Mouse (Mus musculus) CD4-positive, CD25-positive, alpha-beta regulatory T cell, adult 4 months (primary cell): ENCODE measurements around the gene Astn1. TPM values are rescaled to one million over a fixed set of nuclear protein-coding genes. Genes with fewer than 3 reads are reported as not detected.

Source experiments
- ATAC-seq: one replicate; pipeline ENCODE4 v1.8.0; 2017
- polyA plus RNA-seq, 2 experiments: library from polyadenylated mRNA; unstranded; fragments of 100-300 nt; shearing (Covaris generic); gene quantifications; one replicate each; pipeline ENCODE4 v1.2.1; 2017

The Astn1 gene
- polyA plus RNA-seq, 2 experiments from 2014 or later: not detected

- ATAC-seq: no peak
Observed at GRCm38 (mm10) chr1:158632935-158633334, 270.9 kb downstream of the Astn1 start.

- ATAC-seq: no peak
Observed at GRCm38 (mm10) chr1:158633441-158633840, 271.4 kb downstream of the Astn1 start.

- no peak for ATAC-seq
Observed at GRCm38 (mm10) chr1:158641306-158641705, 279.2 kb downstream of the Astn1 start.

- ATAC-seq: no peak
Observed at GRCm38 (mm10) chr1:158642247-158642646, 280.2 kb downstream of the Astn1 start.

- no peak for ATAC-seq
Observed at GRCm38 (mm10) chr1:158652799-158653198, 290.7 kb downstream of the Astn1 start.

- no peak for ATAC-seq
Observed at GRCm38 (mm10) chr1:158653808-158654520, 291.9 kb downstream of the Astn1 start.

- no peak for ATAC-seq
Observed at GRCm38 (mm10) chr1:158654571-158655205, 292.6 kb downstream of the Astn1 start.

- ATAC-seq: no peak
Observed at GRCm38 (mm10) chr1:158656986-158657385, 294.9 kb downstream of the Astn1 start.

- ATAC-seq: no peak
Observed at GRCm38 (mm10) chr1:158666001-158666400, 303.9 kb downstream of the Astn1 start.

- ATAC-seq: no peak
Observed at GRCm38 (mm10) chr1:158669971-158670592, 308.0 kb downstream of the Astn1 start.

- no peak for ATAC-seq
Observed at GRCm38 (mm10) chr1:158687726-158688125, 325.7 kb downstream of the Astn1 start.

GRCm38 (mm10) chr1:158697423-158697822 lies 335.4 kb downstream of the Astn1 start:
- ATAC-seq: no peak

GRCm38 (mm10) chr1:158697859-158698569 lies 335.9 kb downstream of the Astn1 start:
- no peak for ATAC-seq

GRCm38 (mm10) chr1:158699276-158699675 lies 337.2 kb downstream of the Astn1 start:
- ATAC-seq: no peak

- no peak for ATAC-seq
Observed at GRCm38 (mm10) chr1:158700147-158700546, 338.1 kb downstream of the Astn1 start.

- no peak for ATAC-seq
Observed at GRCm38 (mm10) chr1:158701336-158701735, 339.3 kb downstream of the Astn1 start.

GRCm38 (mm10) chr1:158713301-158714095 lies 351.4 kb downstream of the Astn1 start:
- no peak for ATAC-seq

GRCm38 (mm10) chr1:158732868-158733496 lies 370.9 kb downstream of the Astn1 start:
- no peak for ATAC-seq

- no peak for ATAC-seq
Observed at GRCm38 (mm10) chr1:158739132-158739919, 377.3 kb downstream of the Astn1 start.

GRCm38 (mm10) chr1:158740161-158740766 lies 378.2 kb downstream of the Astn1 start:
- ATAC-seq: no peak

- no peak for ATAC-seq
Observed at GRCm38 (mm10) chr1:158740949-158741348, 378.9 kb downstream of the Astn1 start.
